ENCODE assay signal across 10 mouse cellular contexts in the genomic region with DNA sequence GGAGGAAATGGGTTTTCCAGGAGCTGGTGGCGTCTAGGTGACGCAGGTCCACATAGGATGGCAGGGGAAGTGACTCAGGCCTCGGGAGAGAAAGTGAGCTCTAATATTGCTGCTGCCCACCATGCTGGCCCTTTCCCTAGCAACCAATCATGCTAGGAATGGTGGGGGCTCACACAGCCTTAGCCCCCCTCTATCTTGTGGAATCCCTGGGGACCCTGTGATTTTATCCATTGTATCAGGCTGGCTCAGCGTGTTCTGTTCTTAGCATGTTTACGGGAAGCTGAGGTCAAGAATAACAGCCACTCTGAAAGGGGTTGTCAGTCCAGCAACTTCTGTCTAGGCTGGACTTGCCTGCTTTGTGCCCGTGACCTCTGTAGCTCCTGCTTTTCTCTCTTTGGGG. TPM values are rescaled to one million over a fixed set of nuclear protein-coding genes. Genes with fewer than 3 reads are reported as not detected.
DNase-seq lines count a peak whose midpoint lies in the region; ATAC-seq lines count a peak whose summit lies in the region.
"Had no signal": no experiment of that assay in that cellular context is flagged by ENCODE, and none has a peak within 500 bp of the region (broad histone marks: within the 10 kb centered on the region; RNA-seq: fewer than 3 reads in every experiment).

No protein-coding gene starts in this region.

- DNase-seq in neural tube, embryonic 11.5 days (ENCODE audit: low spot score) = no peak
- no peak for DNase-seq in neural tube, embryonic 10.5 days (ENCODE audit: extremely low spot score, low spot score)
- DNase-seq in hindbrain, embryonic 10.5 days (ENCODE audit: low spot score) = peak; percentile 18
- no peak for DNase-seq in MN1 (ENCODE audit: low spot score)
- DNase-seq in retina, postnatal 1 day = no peak
- no peak for DNase-seq in layer of hippocampus, adult 9-11 months

- peak overlapping the region; percentile 47; the same call in 1 of the 2 replicates for H3K4me3 ChIP-seq in neural tube, embryonic 11.5 days (ENCODE audit: low read depth, low read length)
- peak overlapping the region; percentile 61 for H3K4me3 ChIP-seq in hindbrain, embryonic 10.5 days
- H3K4me3 ChIP-seq in liver, embryonic 15.5 days (replicated peaks) = no peak overlapping the region
- H3K4me3 ChIP-seq: embryonic facial prominence, embryonic 13.5 days had no signal

- peaks cover 7% of the 10 kb centered on the region; the same call in 1 of the 2 replicates for H3K36me3 ChIP-seq in neural tube, embryonic 11.5 days (ENCODE audit: control insufficient read depth, insufficient read depth, low read length)
- H3K36me3 ChIP-seq in hindbrain, embryonic 10.5 days = peaks cover 40% of the 10 kb centered on the region
- peaks cover 61% of the 10 kb centered on the region for H3K36me3 ChIP-seq in liver, embryonic 15.5 days (replicated peaks)
- H3K36me3 ChIP-seq: embryonic facial prominence, embryonic 13.5 days had no signal

- no peaks in the 10 kb centered on the region for H3K27me3 ChIP-seq in neural tube, embryonic 11.5 days (ENCODE audit: control insufficient read depth, insufficient read depth, low read length)
- no peaks in the 10 kb centered on the region for H3K27me3 ChIP-seq in hindbrain, embryonic 10.5 days (ENCODE audit: insufficient read depth, poor library complexity, severe bottlenecking)
- no peaks in the 10 kb centered on the region for H3K27me3 ChIP-seq in liver, embryonic 15.5 days
- H3K27me3 ChIP-seq: embryonic facial prominence, embryonic 13.5 days had no signal

- 61% methylated on average over 6 of the region's 6 CpGs for WGBS in neural tube, embryonic 11.5 days
- WGBS in hindbrain, embryonic 10.5 days = 51% methylated on average over 6 of the region's 6 CpGs
- 58% methylated on average over 6 of the region's 6 CpGs for WGBS in liver, embryonic 15.5 days (ENCODE audit: insufficient replicate concordance)

- H3K27ac ChIP-seq in neural tube, embryonic 11.5 days (ENCODE audit: low read depth, low read length) = 0 out of 2 replicates have a peak overlapping the region, but pooled peaks have one; percentile 46
- H3K27ac ChIP-seq in hindbrain, embryonic 10.5 days = peak overlapping the region; percentile 98
- H3K27ac ChIP-seq in liver, embryonic 15.5 days (replicated peaks) = peak overlapping the region; percentile 51; the same call in 1 of the 2 replicates
- H3K27ac ChIP-seq: embryonic facial prominence, embryonic 13.5 days; macrophage had no signal

- H3K4me2 ChIP-seq in neural tube, embryonic 11.5 days (ENCODE audit: low read depth) = peak overlapping the region; percentile 78
- H3K4me2 ChIP-seq in liver, embryonic 15.5 days = no peak overlapping the region
- H3K4me2 ChIP-seq: embryonic facial prominence, embryonic 13.5 days had no signal

- H3K9ac ChIP-seq in neural tube, embryonic 11.5 days (ENCODE audit: low read length) = peak overlapping the region; percentile 38; the same call in 1 of the 2 replicates
- no peak overlapping the region for H3K9ac ChIP-seq in liver, embryonic 15.5 days
- H3K9ac ChIP-seq: embryonic facial prominence, embryonic 13.5 days had no signal

- H3K9me3 ChIP-seq in neural tube, embryonic 11.5 days (ENCODE audit: control insufficient read depth, low read length) = no peaks in the 10 kb centered on the region
- H3K9me3 ChIP-seq in hindbrain, embryonic 10.5 days = no peaks in the 10 kb centered on the region
- no peaks in the 10 kb centered on the region for H3K9me3 ChIP-seq in liver, embryonic 15.5 days (replicated peaks)
- H3K9me3 ChIP-seq: embryonic facial prominence, embryonic 13.5 days had no signal

- peaks cover 42% of the 10 kb centered on the region for H3K4me1 ChIP-seq in neural tube, embryonic 11.5 days (ENCODE audit: control insufficient read depth, insufficient read depth, low read length)
- H3K4me1 ChIP-seq in hindbrain, embryonic 10.5 days (replicated peaks) = peaks cover 85% of the 10 kb centered on the region
- peaks cover 80% of the 10 kb centered on the region for H3K4me1 ChIP-seq in liver, embryonic 15.5 days (replicated peaks)

- ATAC-seq in neural tube, embryonic 11.5 days (ENCODE audit: insufficient read depth, low FRiP score, low TSS enrichment) = no peak
- ATAC-seq in liver, embryonic 15.5 days (ENCODE audit: insufficient read depth) = no peak
- no peak for ATAC-seq in erythroblast, adult 5-6 weeks (replicated peaks; ENCODE audit: low FRiP score, poor library complexity, severe bottlenecking)

RNA-seq across cellular contexts. Expression of gene Adgrg3, which starts 18.5 kb away (rescaled TPM):
- 3.5 and 4.1 TPM in 2 replicates for polyA plus RNA-seq in neural tube, embryonic 11.5 days (2014; fragmentation: Nextera tagmentation; extraction: Ambion mirVana)
- polyA plus RNA-seq in hindbrain, embryonic 10.5 days (2016; fragmentation: Nextera tagmentation; extraction: Ambion mirVana) = 3.2 and 3.5 TPM in 2 replicates
- 8.3 and 9.3 TPM in 2 replicates for polyA plus RNA-seq in liver, embryonic 15.5 days (2015; fragmentation: Nextera tagmentation; extraction: Ambion mirVana)
- 24.2 and 30.9 TPM in 2 replicates for total RNA-seq in erythroblast, adult 5-6 weeks (2015; ENCODE audit: low replicate concordance)
- total RNA-seq in erythroblast, adult 5-6 weeks (2017; ENCODE audit: low replicate concordance) = 20.9 and 34.9 TPM in 2 replicates

RNA-seq across cellular contexts. Expression of gene Adgrg1, which starts 24.5 kb away (rescaled TPM):
- polyA plus RNA-seq in neural tube, embryonic 11.5 days (2014; fragmentation: Nextera tagmentation; extraction: Ambion mirVana) = 133 and 140 TPM in 2 replicates
- polyA plus RNA-seq in hindbrain, embryonic 10.5 days (2016; fragmentation: Nextera tagmentation; extraction: Ambion mirVana) = 101 and 186 TPM in 2 replicates
- polyA plus RNA-seq in liver, embryonic 15.5 days (2015; fragmentation: Nextera tagmentation; extraction: Ambion mirVana) = 45.2 and 46.1 TPM in 2 replicates
- 28.2 and 32.1 TPM in 2 replicates for total RNA-seq in erythroblast, adult 5-6 weeks (2015; ENCODE audit: low replicate concordance)
- total RNA-seq in erythroblast, adult 5-6 weeks (2017; ENCODE audit: low replicate concordance) = 7.1 and 7.5 TPM in 2 replicates

RNA-seq across cellular contexts. Expression of gene Drc7, which starts 55.9 kb away (rescaled TPM):
- not detected in 2 replicates for polyA plus RNA-seq in neural tube, embryonic 11.5 days (2014; fragmentation: Nextera tagmentation; extraction: Ambion mirVana)
- 0.68 and 0.88 TPM in 2 replicates for polyA plus RNA-seq in hindbrain, embryonic 10.5 days (2016; fragmentation: Nextera tagmentation; extraction: Ambion mirVana)
- polyA plus RNA-seq in liver, embryonic 15.5 days (2015; fragmentation: Nextera tagmentation; extraction: Ambion mirVana) = 0.35 and 0.39 TPM in 2 replicates
- not detected in 2 replicates for total RNA-seq in erythroblast, adult 5-6 weeks (2015; ENCODE audit: low replicate concordance)
- 1.3 TPM in 1 of 2 replicates, not detected in the other for total RNA-seq in erythroblast, adult 5-6 weeks (2017; ENCODE audit: low replicate concordance)
- polyA plus RNA-seq: macrophage had no signal

Comparison
In these comparisons a context has a peak if more than half of its experiments do, and no peak if none do; other contexts are left out.
1. H3K27ac ChIP-seq: peak in every context shown above with its lines; median percentile 98 in hindbrain, embryonic 10.5 days; 51 in liver, embryonic 15.5 days; 46 in neural tube, embryonic 11.5 days.